Mouse (Mus musculus) ES-Bruce4 (cell line): Measurements from ENCODE around the gene Iqce.

Experiments used
- CTCF ChIP-seq: IDR thresholded peaks from one replicate; pipeline ENCODE4 v1.8.1; 2011; ENCODE audit warnings: low read depth, low read length
- EP300 ChIP-seq: IDR thresholded peaks from 2 replicates; pipeline ENCODE4 v1.6.1; 2011; ENCODE audit warnings: low read depth, low read length; ENCODE audit not compliant: insufficient read depth
- POLR2A ChIP-seq: IDR thresholded peaks from one replicate; pipeline ENCODE4 v1.8.1; 2011; ENCODE audit warnings: low read length; ENCODE audit not compliant: insufficient read depth

- TF ChIP-seq CTCF, result no peak
- no peak for TF ChIP-seq EP300
- TF ChIP-seq POLR2A, result no peak
Measured at GRCm38 (mm10) chr5:140647031-140647760, 55.0 kb downstream of the Iqce start.
